Mouse (Mus musculus) ZHBTc4 (cell line): Measurements from ENCODE around the gene Agpat1.

ENCODE experiments used
- DNase-seq: peaks from one replicate; pipeline ENCODE4 v3.0.0-alpha.2; 2011; ENCODE audit warnings: low read depth, low spot score

The Agpat1 gene

GRCm38 (mm10) chr17:34630761-34631301, 26.8 kb downstream of the Agpat1 start:
- no peak for DNase-seq

- no peak for DNase-seq
These were observed 27.6 kb downstream of the Agpat1 start for GRCm38 (mm10) chr17:34631647-34632046.

- peak; percentile 83 for DNase-seq
These were observed 28.2 kb downstream of the Agpat1 start for GRCm38 (mm10) chr17:34632261-34632691.

- DNase-seq: no peak
These were observed 31.6 kb downstream of the Agpat1 start for GRCm38 (mm10) chr17:34635671-34636070.

GRCm38 (mm10) chr17:34637459-34637858, 33.4 kb downstream of the Agpat1 start:
- no peak for DNase-seq

- no peak for DNase-seq
These were observed 35.6 kb downstream of the Agpat1 start for GRCm38 (mm10) chr17:34639461-34640255.

GRCm38 (mm10) chr17:34640778-34641601, 36.9 kb downstream of the Agpat1 start:
- no peak for DNase-seq

GRCm38 (mm10) chr17:34641945-34642344, 37.9 kb downstream of the Agpat1 start:
- no peak for DNase-seq

- DNase-seq: no peak
These were observed 39.3 kb downstream of the Agpat1 start for GRCm38 (mm10) chr17:34643379-34643778.

- DNase-seq: no peak
These were observed 39.9 kb downstream of the Agpat1 start for GRCm38 (mm10) chr17:34643944-34644343.

- DNase-seq: peak; percentile 98
These were observed 40.5 kb downstream of the Agpat1 start, which contains the start of gene Fkbpl for GRCm38 (mm10) chr17:34644608-34645007. TSS of gene Fkbpl (plus strand) at chr17:34644764.

GRCm38 (mm10) chr17:34645256-34645829, 41.3 kb downstream of the Agpat1 start:
- peak; percentile 89 for DNase-seq

- no peak for DNase-seq
These were observed 41.9 kb downstream of the Agpat1 start for GRCm38 (mm10) chr17:34645831-34646511.

GRCm38 (mm10) chr17:34646906-34647787, 43.1 kb downstream of the Agpat1 start, which contains the start of gene Atf6b:
TSS of gene Atf6b (plus strand) at chr17:34647146.
- peak; percentile 99 for DNase-seq

GRCm38 (mm10) chr17:34648141-34648890, 44.3 kb downstream of the Agpat1 start:
- DNase-seq: no peak

GRCm38 (mm10) chr17:34649106-34649864, 45.2 kb downstream of the Agpat1 start:
- no peak for DNase-seq

GRCm38 (mm10) chr17:34650781-34651180, 46.7 kb downstream of the Agpat1 start:
- no peak for DNase-seq

GRCm38 (mm10) chr17:34651507-34652221, 47.6 kb downstream of the Agpat1 start:
- peak; percentile 60 for DNase-seq
